Mouse (Mus musculus) hindbrain, postnatal 0 days (tissue): ENCODE results near the gene Nob1. TPM values are rescaled to one million over a fixed set of nuclear protein-coding genes. Genes with fewer than 3 reads are reported as not detected.

ENCODE experiments used
- ATAC-seq: fragments of 200-750 bp; cut with Nextera tagmentation; 2 replicates; pipeline ENCODE4 v1.8.0; 2017; ENCODE audit warnings: mild to moderate bottlenecking, moderate TSS enrichment, moderate library complexity
- DNase-seq: peaks from one replicate; pipeline ENCODE4 v3.0.0-alpha.2; 2015; ENCODE audit warnings: low spot score
- H3K27ac ChIP-seq: fragments of 300-500 bp; sonication (generic); 2 replicates; pipeline ENCODE4 v1.5.1; 2014; ENCODE audit warnings: mild to moderate bottlenecking
- H3K27me3 ChIP-seq: fragments of 300-500 bp; sonication (generic); 2 replicates; pipeline ENCODE4 v1.6.1; 2014; ENCODE audit warnings: low read length, mixed read lengths; ENCODE audit not compliant: insufficient read depth
- H3K36me3 ChIP-seq: fragments of 300-500 bp; sonication (generic); 2 replicates; pipeline ENCODE4 v1.6.1; 2014; ENCODE audit warnings: low read length, mixed read lengths; ENCODE audit not compliant: insufficient read depth
- H3K4me1 ChIP-seq: fragments of 300-500 bp; sonication (generic); 2 replicates; pipeline ENCODE4 v1.6.1; 2014; ENCODE audit warnings: antibody characterized with exemption, low read length, mixed read lengths; ENCODE audit not compliant: insufficient read depth
- H3K4me2 ChIP-seq: fragments of 300-500 bp; sonication (generic); 2 replicates; pipeline ENCODE4 v1.6.1; 2014; ENCODE audit warnings: low read depth, mild to moderate bottlenecking, low read length, moderate library complexity, mixed read lengths
- H3K4me3 ChIP-seq: fragments of 300-500 bp; sonication (generic); 2 replicates; pipeline ENCODE4 v1.5.1; 2014; ENCODE audit warnings: low read length
- H3K9ac ChIP-seq: fragments of 300-500 bp; sonication (generic); replicated peaks from 2 replicates; pipeline ENCODE4 v1.6.1; 2014; ENCODE audit warnings: mild to moderate bottlenecking, low read length, moderate library complexity, mixed read lengths
- H3K9me3 ChIP-seq: fragments of 300-500 bp; sonication (generic); 2 replicates; pipeline ENCODE4 v1.6.1; 2016; ENCODE audit warnings: low read length, mixed read lengths
- CTCF ChIP-seq: IDR thresholded peaks from 2 replicates; pipeline ENCODE4 v1.5.1; 2016; ENCODE audit warnings: antibody characterized with exemption, control low read depth, low read depth
- WGBS: fragments of 180-500 bp; shearing (Covaris S2); extraction: QIAGEN DNeasy Blood & Tissue Kit; methylation state at CpG from one replicate; pipeline ENCODE4 v1.1.7; 2014; 5-methylcytosine and 5-hydroxymethylcytosine counted together
- polyA plus RNA-seq: library from polyadenylated mRNA; unstranded; fragments of >200 nt; fragmentation: Nextera tagmentation; extraction: Ambion mirVana; gene quantifications from 2 replicates; pipeline ENCODE4 v1.2.1, GENCODE M21; 2015
- total RNA-seq: library from RNA; depleted of rRNA; stranded (reverse); fragments of >200 nt; gene quantifications from 2 replicates; pipeline ENCODE4 v1.2.3, GENCODE M21; 2014; rRNA removed

Gene Nob1
- total and polyA plus RNA-seq, 2 experiments from 2014 or later: 24.9 to 48.9 TPM

DNA sequence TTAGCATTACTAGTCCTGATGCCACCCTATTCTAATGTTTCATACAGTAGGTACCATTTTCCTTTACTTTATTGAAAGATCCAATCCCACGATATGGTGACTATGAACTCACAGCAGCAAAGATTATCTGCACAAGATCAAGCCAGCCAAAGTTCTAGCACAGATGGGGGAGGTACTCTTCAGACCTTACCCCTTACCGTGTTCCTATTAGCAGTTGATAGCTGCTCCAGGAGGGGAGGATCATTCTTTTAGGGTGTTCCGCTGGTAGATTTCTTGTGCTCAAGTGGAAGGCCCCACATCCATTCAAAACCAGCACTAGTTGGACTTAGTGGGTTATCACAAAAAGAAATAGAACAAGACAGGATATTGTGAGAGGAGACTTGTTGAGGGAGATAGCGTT is 43.2 kb downstream of the Nob1 start:
- Histone ChIP-seq H3K9ac (no peak overlapping the region), H3K27me3 (no peaks in the 10 kb centered on the region), H3K36me3 (peaks cover 7% of the 10 kb centered on the region; the same call in 1 of the 2 replicates), H3K4me1 (no peaks in the 10 kb centered on the region), H3K9me3 (no peaks in the 10 kb centered on the region), H3K4me2 (no peak overlapping the region), H3K4me3 (no peak overlapping the region), H3K27ac (no peak overlapping the region)
- no peak for TF ChIP-seq CTCF
- ATAC-seq: no peak
- WGBS: 92% methylated on average over 4 of the region's 4 CpGs
- DNase-seq: no peak

DNA sequence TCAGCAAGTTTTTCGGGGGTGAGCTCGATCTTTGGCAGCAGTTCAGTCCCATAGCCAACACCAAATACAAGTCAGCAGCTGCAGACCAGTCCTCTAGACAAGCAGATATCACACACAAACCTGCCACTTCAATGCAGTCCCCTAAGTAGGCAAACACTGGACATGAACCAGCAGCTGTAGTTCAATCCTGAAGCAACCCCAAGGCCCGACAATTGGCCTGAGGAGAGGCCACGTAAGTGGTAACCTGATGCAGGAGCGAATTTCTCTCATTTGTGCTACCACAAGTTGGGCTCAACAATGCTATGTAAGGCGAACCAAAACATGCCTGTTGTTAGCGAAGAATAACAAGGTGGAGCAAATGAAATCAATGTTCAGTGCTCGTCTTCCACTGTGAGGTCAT is 44.1 kb downstream of the Nob1 start:
- H3K27me3 ChIP-seq: no peaks in the 10 kb centered on the region
- no peak overlapping the region for H3K4me2 ChIP-seq
- no peak for DNase-seq
- H3K36me3 ChIP-seq: peaks cover 7% of the 10 kb centered on the region; the same call in 1 of the 2 replicates
- no peak overlapping the region for H3K4me3 ChIP-seq
- no peaks in the 10 kb centered on the region for H3K9me3 ChIP-seq
- WGBS: 94% methylated on average over 8 of the region's 8 CpGs
- no peak for TF ChIP-seq CTCF
- ATAC-seq: no peak
- H3K9ac ChIP-seq: no peak overlapping the region
- H3K27ac ChIP-seq: no peak overlapping the region
- no peaks in the 10 kb centered on the region for H3K4me1 ChIP-seq

DNA sequence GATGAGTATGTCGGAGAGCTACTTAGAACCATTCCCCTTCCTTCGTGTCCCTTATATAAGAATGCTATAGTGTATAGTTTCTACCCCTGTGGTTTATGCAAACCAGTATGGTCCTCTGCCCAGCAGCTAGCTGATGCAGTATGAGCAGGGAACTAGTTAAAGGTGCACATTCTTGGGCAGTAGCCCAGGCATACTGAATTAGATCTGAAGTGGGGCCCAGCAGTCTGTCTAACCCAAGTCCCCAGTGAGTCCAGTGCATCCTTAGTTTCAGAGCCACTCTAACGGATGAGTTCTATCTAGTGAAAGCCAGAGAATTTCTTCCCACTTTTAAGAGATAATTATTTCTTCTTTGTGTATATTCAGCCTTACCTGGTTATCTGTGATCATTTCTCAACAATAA is 47.5 kb downstream of the Nob1 start:
- DNase-seq: no peak
- H3K36me3 ChIP-seq: peaks cover 7% of the 10 kb centered on the region; the same call in 1 of the 2 replicates
- no peak overlapping the region for H3K27ac ChIP-seq
- ATAC-seq: no peak
- no peak overlapping the region for H3K4me2 ChIP-seq
- no peak overlapping the region for H3K4me3 ChIP-seq
- H3K9ac ChIP-seq: no peak overlapping the region
- WGBS: 90% methylated on average over 3 of the region's 3 CpGs
- no peaks in the 10 kb centered on the region for H3K9me3 ChIP-seq
- no peaks in the 10 kb centered on the region for H3K4me1 ChIP-seq
- TF ChIP-seq CTCF: no peak
- no peaks in the 10 kb centered on the region for H3K27me3 ChIP-seq

DNA sequence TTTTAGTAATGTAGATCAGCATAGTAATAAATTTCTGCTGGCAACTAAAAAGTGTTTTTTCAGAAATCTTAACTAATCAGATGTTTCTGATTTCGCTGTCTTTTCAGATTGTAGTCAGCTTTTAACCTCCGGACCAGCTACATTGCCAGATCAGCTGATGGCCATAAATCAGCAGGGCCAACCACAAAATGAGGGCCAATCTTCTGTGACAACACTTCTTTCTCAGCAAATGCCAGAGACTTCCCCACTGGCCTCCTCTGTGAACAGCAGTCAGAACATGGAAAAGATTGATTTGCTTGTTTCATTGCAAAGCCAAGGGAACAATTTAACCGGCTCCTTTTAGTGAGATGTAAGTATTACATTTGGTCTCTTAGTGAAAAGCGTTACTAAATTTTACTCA is 54.5 kb downstream of the Nob1 start:
- 91% methylated on average over 4 of the region's 4 CpGs for WGBS
- Histone ChIP-seq H3K4me2 (no peak overlapping the region), H3K9ac (no peak overlapping the region), H3K4me1 (no peaks in the 10 kb centered on the region), H3K9me3 (no peaks in the 10 kb centered on the region), H3K36me3 (peaks cover 33% of the 10 kb centered on the region), H3K4me3 (no peak overlapping the region), H3K27ac (no peak overlapping the region), H3K27me3 (no peaks in the 10 kb centered on the region)
- DNase-seq (no peak), ATAC-seq (no peak)
- TF ChIP-seq CTCF: no peak

Other genes with a start within 250 kb of the Nob1 start
- 22.8 and 23.5 TPM in 2 replicates for gene Nfat5, start 131.6 kb downstream of the Nob1 start, total RNA-seq
- 6.9 and 7.0 TPM in 2 replicates for gene Nfat5, start 131.6 kb downstream of the Nob1 start, polyA plus RNA-seq
- 13.2 and 14.1 TPM in 2 replicates for gene Nqo1, start 21.8 kb downstream of the Nob1 start, total RNA-seq
- gene Nqo1, start 21.8 kb downstream of the Nob1 start, polyA plus RNA-seq: 22.1 and 23.7 TPM in 2 replicates
- 36.2 and 41.9 TPM in 2 replicates for gene Wwp2, start 11.3 kb upstream of the Nob1 start, total RNA-seq
- gene Wwp2, start 11.3 kb upstream of the Nob1 start, polyA plus RNA-seq: 32.7 and 33.0 TPM in 2 replicates
- gene Psmd7, start 163.4 kb upstream of the Nob1 start, total RNA-seq: 21.7 and 34.4 TPM in 2 replicates
- gene Psmd7, start 163.4 kb upstream of the Nob1 start, polyA plus RNA-seq: 253 and 257 TPM in 2 replicates